Mouse (Mus musculus): Measurements from ENCODE around the gene Wdr11.

The Wdr11 gene

GRCm38 (mm10) chr7:129591371-129592131 is at the start of gene Wdr11:
TSS of gene Wdr11 (plus strand) at chr7:129591863.
- peak; percentile 90 for DNase-seq (ENCODE audit: low spot score in 2 of 2)

- DNase-seq (ENCODE audit: low spot score in 2 of 2), result no peak
These were observed 24.1 kb upstream of the Wdr11 start for GRCm38 (mm10) chr7:129567541-129567940.

GRCm38 (mm10) chr7:129568338-129568737 is 23.3 kb upstream of the Wdr11 start:
- no peak for DNase-seq (ENCODE audit: low spot score in 2 of 2)

GRCm38 (mm10) chr7:129574471-129574870 is 17.2 kb upstream of the Wdr11 start:
- DNase-seq (ENCODE audit: low spot score in 2 of 2), result no peak

GRCm38 (mm10) chr7:129575110-129575784 is 16.4 kb upstream of the Wdr11 start:
- no peak for DNase-seq (ENCODE audit: low spot score in 2 of 2)

- DNase-seq (ENCODE audit: low spot score in 2 of 2), result no peak
These were observed 576 bp downstream of the Wdr11 start for GRCm38 (mm10) chr7:129592132-129592745.

DNA sequence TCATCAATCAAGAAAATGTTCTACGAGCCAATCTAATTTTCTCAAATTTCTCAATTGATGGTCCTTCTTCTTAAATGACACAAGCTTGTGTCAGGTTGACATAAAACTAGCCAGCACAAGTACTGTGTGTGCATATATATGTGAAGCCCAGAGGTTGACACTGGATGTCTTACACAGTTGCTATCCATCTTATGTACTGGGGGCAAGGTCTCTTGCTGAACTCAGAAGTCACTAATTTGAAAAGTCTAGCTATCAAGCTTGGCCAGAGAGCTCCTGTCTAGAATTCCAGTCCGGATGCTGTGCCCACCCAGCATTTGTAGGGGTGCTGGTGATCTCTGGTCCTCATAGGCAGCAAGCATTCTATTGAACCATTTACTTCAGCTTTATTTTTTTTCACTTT is 5.5 kb downstream of the Wdr11 start:
- no peak for DNase-seq (ENCODE audit: low spot score in 2 of 2)

- DNase-seq (ENCODE audit: low spot score in 2 of 2), result no peak
These were observed 14.6 kb downstream of the Wdr11 start for GRCm38 (mm10) chr7:129606291-129606690.

GRCm38 (mm10) chr7:129621141-129621540 is 29.5 kb downstream of the Wdr11 start:
- DNase-seq (ENCODE audit: low spot score in 2 of 2), result no peak

GRCm38 (mm10) chr7:129630351-129630750 is 38.7 kb downstream of the Wdr11 start:
- no peak for DNase-seq (ENCODE audit: low spot score in 2 of 2)

GRCm38 (mm10) chr7:129631453-129631852 is 39.8 kb downstream of the Wdr11 start:
- DNase-seq (ENCODE audit: low spot score in 2 of 2), result no peak

DNA sequence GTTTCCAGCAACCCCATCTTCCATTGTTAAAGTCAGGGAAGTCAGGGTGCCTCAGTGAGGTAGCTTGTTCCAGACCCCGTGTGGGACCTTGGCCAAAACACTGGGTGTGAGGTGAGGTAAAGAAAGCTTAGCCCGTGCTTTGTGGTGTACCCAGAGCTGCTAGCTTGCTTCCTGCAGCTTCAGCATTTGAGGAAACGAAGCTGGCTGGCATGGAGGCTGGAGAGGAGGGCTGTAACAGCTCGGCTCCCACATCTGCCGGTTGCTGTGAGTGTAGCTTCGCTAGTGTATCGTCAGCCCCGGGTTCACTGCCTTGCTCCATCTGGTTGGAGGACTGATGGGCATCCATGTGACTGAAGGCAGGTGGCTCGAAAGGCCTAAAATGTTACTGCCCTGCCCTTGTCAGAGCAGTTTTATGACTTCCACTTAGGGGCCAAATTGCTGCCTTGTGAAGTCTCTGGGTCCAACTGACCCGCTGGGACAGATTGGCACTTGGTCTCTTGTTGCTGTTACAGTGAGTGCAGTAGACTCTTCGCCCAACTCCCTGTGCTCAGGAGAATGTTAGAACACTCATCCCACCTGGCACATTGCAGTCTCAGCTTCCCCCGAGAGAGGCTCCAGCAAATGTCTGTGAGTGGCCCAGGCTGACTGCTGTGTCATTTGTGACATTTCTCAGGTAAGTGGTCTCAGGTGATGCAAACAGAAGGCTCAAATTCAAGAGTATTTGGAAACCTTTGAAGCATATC is 44.4 kb downstream of the Wdr11 start:
- no peak for DNase-seq (ENCODE audit: low spot score in 2 of 2)

GRCm38 (mm10) chr7:129636992-129637391 is 45.3 kb downstream of the Wdr11 start:
- no peak for DNase-seq (ENCODE audit: low spot score in 2 of 2)

DNA sequence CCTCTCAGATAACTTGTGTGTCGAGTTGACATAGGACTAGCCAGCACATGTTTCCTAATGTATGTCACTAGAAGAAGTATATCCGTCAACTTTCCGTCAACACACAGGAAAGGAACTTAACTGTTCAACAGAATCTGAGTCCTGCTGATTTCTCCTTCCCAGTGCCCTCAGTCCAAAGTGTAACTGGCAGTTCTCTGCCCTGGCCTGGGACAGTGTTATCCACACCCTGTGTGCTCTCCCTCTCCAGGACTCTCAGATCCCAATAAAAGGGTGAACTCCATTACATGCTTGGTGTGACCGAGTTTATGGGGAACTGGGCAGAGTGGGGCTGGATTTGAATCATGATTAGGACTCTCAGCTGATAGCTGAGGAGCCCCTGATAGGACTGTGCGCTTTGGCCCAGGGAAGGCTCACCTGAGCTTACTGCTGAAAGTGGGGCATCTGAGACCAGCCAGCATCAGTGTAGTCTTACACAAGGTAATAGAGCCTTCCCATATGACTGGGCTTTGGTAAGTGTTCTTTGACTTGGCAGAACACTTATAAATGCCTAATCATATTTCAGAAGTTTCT is 46.3 kb downstream of the Wdr11 start:
- no peak for DNase-seq (ENCODE audit: low spot score in 2 of 2)

DNA sequence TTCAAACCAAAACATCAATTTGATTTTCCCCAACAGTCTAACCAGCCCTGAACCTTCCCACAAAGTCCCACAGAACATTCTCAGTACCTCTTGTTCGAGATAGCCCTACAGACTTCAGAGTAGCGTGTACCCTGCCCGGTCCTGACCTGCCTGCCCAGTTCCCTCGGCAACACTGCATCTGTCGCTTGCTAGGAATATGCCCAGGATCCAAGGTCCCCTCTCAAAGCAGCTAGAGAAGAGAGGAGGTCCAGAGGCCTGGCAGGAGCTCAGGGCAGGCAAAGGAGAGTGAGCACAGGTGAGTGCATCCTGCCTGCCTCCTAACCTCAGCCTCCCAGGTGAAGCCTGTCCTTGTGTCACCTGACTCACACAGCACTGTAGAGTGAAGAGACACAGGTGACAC is 47.3 kb downstream of the Wdr11 start:
- DNase-seq (ENCODE audit: low spot score in 2 of 2), result no peak

DNA sequence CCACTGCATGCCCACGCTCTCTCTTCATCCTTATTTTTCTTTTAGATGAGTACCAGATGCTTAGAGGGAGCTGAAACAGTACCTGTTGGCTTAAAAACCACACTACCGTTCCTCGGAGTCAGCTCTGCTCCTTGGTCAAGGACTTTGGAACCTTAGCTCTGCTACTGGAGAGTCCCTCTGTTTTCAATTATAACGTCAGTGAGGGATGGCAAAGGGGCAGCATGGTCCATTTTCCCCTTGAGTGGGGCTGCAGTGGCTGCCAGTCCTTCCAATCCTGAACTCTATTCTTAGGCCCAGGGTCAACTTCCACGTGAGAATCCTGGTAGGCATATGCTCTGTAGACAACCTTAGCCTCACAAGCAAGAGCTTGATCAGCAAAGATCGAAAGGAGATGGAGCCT is 48.2 kb downstream of the Wdr11 start:
- no peak for DNase-seq (ENCODE audit: low spot score in 2 of 2)

DNA sequence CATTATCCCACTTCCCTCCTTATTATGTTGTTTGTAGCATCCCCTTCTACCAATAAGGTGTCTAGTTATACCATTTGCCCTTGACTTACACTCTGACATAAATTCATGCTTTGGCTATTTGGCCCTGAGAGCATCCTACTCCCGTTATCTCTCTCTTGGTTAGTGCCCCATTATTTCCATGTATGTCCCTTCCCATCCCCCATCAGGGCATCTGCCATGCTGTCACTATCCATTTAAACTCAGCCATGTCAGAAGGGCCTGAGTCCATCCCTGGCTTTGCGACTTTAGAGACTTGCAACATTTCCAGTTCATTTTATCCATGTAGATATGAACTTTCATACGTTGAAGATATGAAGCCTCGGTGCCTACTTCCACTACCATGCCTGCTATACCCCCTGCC is 51.6 kb downstream of the Wdr11 start:
- no peak for DNase-seq (ENCODE audit: low spot score in 2 of 2)

DNA sequence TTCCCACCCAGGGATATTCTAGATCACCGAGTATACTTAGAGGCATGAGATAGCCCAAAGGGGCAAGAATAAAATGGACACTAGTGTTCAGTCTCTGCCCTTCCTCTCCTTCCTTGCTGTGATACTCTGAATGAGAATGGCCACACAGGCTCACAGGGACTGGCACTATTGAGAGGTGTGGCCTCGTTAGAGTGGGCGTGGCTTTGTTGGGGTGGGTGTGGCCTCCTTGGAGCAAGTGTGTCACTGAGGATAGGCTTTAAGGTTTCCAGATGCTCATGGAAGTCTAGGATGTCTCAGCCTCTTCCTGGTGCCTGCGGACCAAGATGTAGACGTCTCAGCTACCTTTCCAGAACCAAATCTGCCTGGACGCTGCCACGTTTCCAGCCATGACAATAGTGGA is 56.1 kb downstream of the Wdr11 start:
- DNase-seq (ENCODE audit: low spot score in 2 of 2), result no peak

GRCm38 (mm10) chr7:129648938-129649337 is 57.3 kb downstream of the Wdr11 start:
- DNase-seq (ENCODE audit: low spot score in 2 of 2), result peak; percentile 91 to 94

- DNase-seq (ENCODE audit: low spot score in 2 of 2), result no peak
These were observed 59.1 kb downstream of the Wdr11 start for GRCm38 (mm10) chr7:129650717-129651116.

DNA sequence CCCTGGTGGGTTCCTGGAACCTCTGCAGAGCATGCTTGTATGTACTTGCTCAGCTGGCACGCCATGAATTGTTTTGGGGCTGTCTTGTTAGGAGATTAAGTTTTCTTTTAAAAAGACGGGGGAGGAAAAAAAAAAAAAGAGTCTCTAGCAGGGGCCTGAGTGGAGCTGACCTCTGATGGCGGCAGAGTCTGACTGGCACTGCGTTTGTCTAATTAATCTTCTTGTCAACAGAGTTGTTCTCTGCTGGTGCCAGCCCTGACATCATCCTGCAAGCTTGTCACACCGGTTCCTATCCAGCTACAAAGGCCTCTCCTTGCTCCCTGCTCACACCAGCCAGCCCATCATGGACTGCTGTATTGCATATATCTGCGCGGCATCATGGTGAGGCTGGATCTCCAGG is 60.1 kb downstream of the Wdr11 start:
- no peak for DNase-seq (ENCODE audit: low spot score in 2 of 2)

GRCm38 (mm10) chr7:129652901-129653460 is 61.3 kb downstream of the Wdr11 start:
- peak; percentile 47 to 68 for DNase-seq (ENCODE audit: low spot score in 2 of 2)
